Mouse (Mus musculus): ENCODE data around the gene Tbl1x. TPM values are rescaled to one million over a fixed set of nuclear protein-coding genes. Genes with fewer than 3 reads are reported as not detected.

Gene Tbl1x
- polyA plus RNA-seq, 1 experiment, result 33.9 TPM

DNA sequence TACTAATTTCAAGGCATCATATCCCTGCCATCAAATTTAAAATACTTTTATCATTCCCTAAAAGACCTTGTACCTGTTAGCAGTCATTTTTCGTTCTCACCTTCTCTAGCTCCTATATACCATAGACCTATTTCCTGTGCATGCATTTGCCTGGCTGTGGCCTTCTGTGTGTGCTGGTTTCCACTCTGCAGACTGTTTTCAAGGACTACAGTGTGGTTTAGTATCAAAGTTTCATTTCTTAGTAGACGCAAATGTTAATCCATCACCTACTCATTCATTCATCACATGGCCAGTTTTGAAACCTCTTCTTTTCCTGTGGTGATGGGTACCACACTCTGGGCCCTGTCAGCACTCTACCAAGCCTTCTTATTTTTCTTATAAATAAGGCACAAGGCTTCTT lies 75.2 kb downstream of the Tbl1x start:
- no peaks in the 10 kb centered on the region for H3K27me3 ChIP-seq (ENCODE audit: control insufficient read depth, insufficient read depth, insufficient read length)
- TF ChIP-seq MYOD1 (IDR thresholded peaks at IDR 0.05; ENCODE audit: control insufficient read depth, insufficient read length, low read depth), result no peak
- no peak for TF ChIP-seq MYOG (IDR thresholded peaks at IDR 0.05; ENCODE audit: control insufficient read depth, extremely low read depth, insufficient read length)
- no peak for TF ChIP-seq CEBPB (IDR thresholded peaks at IDR 0.05; ENCODE audit: low read depth)
- TF ChIP-seq CTCF (IDR thresholded peaks at IDR 0.05; ENCODE audit: control insufficient read depth, insufficient read depth, insufficient read length), result no peak
- TF ChIP-seq MAX (IDR thresholded peaks at IDR 0.05), result no peak
- no peak for TF ChIP-seq USF1 (IDR thresholded peaks at IDR 0.05; ENCODE audit: low read depth)
- no peak for TF ChIP-seq FOSL1 (IDR thresholded peaks at IDR 0.05; ENCODE audit: insufficient read depth, low read length, poor library complexity, severe bottlenecking)
- H3ac ChIP-seq (ENCODE audit: control insufficient read depth, insufficient read length, low read depth), result no peak overlapping the region

DNA sequence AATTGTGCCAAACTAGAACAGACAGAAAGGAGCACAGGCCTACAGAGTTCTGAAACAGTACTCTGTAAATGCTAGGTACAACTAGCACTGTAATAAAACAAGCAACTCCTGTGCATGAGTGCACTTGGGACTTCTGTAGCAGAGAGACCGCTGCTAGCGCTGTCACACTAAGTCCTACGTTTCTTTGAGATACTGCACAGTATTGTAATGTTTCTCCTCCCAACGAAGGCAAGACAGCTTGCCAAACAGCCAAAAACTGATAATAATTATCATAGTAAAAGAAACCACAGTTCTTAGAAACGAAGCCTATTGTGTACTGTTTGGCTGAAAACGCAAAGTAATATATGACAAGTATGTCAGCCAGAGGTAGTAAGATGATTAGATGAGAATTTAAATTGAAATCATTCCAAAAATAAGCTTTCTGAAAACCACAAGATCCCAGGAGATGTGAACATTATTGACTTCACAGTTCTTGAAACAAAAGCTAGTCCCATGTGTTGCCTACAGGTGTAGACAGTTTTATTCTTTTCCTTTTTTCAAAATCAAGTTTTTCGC lies 83.9 kb downstream of the Tbl1x start:
- Histone ChIP-seq H3K36me3 (ENCODE audit: control insufficient read depth, insufficient read depth) (no peaks in the 10 kb centered on the region), H3K27me3 (ENCODE audit: control insufficient read depth, insufficient read depth, insufficient read length) (no peaks in the 10 kb centered on the region), H3K79me2 (ENCODE audit: control insufficient read depth, insufficient read depth) (peaks cover 99% of the 10 kb centered on the region), H3K4me3 (ENCODE audit: insufficient read depth, poor library complexity, severe bottlenecking) (no peak overlapping the region), H3K79me3 (ENCODE audit: low read depth) (peaks cover 73% of the 10 kb centered on the region), H3ac (ENCODE audit: control insufficient read depth, insufficient read length, low read depth) (no peak overlapping the region)
- no peak for TF ChIP-seq CTCF (IDR thresholded peaks at IDR 0.05; ENCODE audit: control insufficient read depth, insufficient read depth, insufficient read length)
- TF ChIP-seq MYOG (IDR thresholded peaks at IDR 0.05; ENCODE audit: control insufficient read depth, extremely low read depth, insufficient read length), result no peak
- no peak for TF ChIP-seq MAX (IDR thresholded peaks at IDR 0.05)
- no peak for TF ChIP-seq FOSL1 (IDR thresholded peaks at IDR 0.05; ENCODE audit: insufficient read depth, low read length, poor library complexity, severe bottlenecking)
- no peak for TF ChIP-seq CEBPB (IDR thresholded peaks at IDR 0.05; ENCODE audit: low read depth)
- no peak for TF ChIP-seq USF1 (IDR thresholded peaks at IDR 0.05; ENCODE audit: low read depth)
- TF ChIP-seq MYOD1 (IDR thresholded peaks at IDR 0.05; ENCODE audit: control insufficient read depth, insufficient read length, low read depth), result no peak

More for the DNA sequence above, 75.2 kb downstream of the Tbl1x start:
- no peak overlapping the region for H3K4me3 ChIP-seq (ENCODE audit: insufficient read depth, poor library complexity, severe bottlenecking)
- peaks cover 78% of the 10 kb centered on the region for H3K79me3 ChIP-seq (ENCODE audit: low read depth)
- H3K36me3 ChIP-seq (ENCODE audit: control insufficient read depth, insufficient read depth), result peaks cover 8% of the 10 kb centered on the region
- H3K79me2 ChIP-seq (ENCODE audit: control insufficient read depth, insufficient read depth), result peaks cover 100% of the 10 kb centered on the region

- H3K4me3 ChIP-seq (ENCODE audit: insufficient read depth, poor library complexity, severe bottlenecking), result no peak overlapping the region
- no peaks in the 10 kb centered on the region for H3K27me3 ChIP-seq (ENCODE audit: control insufficient read depth, insufficient read depth, insufficient read length)
- H3K36me3 ChIP-seq (ENCODE audit: control insufficient read depth, insufficient read depth), result no peaks in the 10 kb centered on the region
- no peak overlapping the region for H3ac ChIP-seq (ENCODE audit: control insufficient read depth, insufficient read length, low read depth)
- peaks cover 99% of the 10 kb centered on the region for H3K79me2 ChIP-seq (ENCODE audit: control insufficient read depth, insufficient read depth)
- no peak for TF ChIP-seq MYOD1 (IDR thresholded peaks at IDR 0.05; ENCODE audit: control insufficient read depth, insufficient read length, low read depth)
- TF ChIP-seq USF1 (IDR thresholded peaks at IDR 0.05; ENCODE audit: low read depth), result no peak
- no peak for TF ChIP-seq CEBPB (IDR thresholded peaks at IDR 0.05; ENCODE audit: low read depth)
- TF ChIP-seq FOSL1 (IDR thresholded peaks at IDR 0.05; ENCODE audit: insufficient read depth, low read length, poor library complexity, severe bottlenecking), result no peak
- no peak for TF ChIP-seq MAX (IDR thresholded peaks at IDR 0.05)
- no peak for TF ChIP-seq MYOG (IDR thresholded peaks at IDR 0.05; ENCODE audit: control insufficient read depth, extremely low read depth, insufficient read length)
- TF ChIP-seq CTCF (IDR thresholded peaks at IDR 0.05; ENCODE audit: control insufficient read depth, insufficient read depth, insufficient read length), result no peak
- H3K79me3 ChIP-seq (ENCODE audit: low read depth), result peaks cover 71% of the 10 kb centered on the region
Observed at GRCm38 (mm10) chrX:77597674-77598073, 86.9 kb downstream of the Tbl1x start.

DNA sequence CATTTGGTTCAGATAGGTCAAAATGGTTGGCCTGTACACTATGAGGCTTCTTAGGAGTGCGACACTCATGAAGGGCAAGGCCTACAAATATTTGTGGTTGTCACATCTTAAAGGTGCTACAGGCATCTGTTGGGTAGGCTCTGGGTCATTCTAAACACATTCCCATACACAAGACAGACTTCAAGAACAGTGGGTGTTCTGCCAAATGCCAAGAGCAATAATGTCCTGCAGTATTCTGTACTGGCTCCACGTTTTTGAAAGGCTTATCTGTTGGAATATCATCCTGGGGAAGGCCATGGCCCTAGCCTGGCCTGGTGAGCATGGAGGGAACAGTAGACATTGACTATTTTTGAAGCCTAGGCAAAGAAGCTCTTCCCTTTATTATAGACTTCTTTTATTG lies 87.9 kb downstream of the Tbl1x start:
- Histone ChIP-seq H3K4me3 (ENCODE audit: insufficient read depth, poor library complexity, severe bottlenecking) (no peak overlapping the region), H3ac (ENCODE audit: control insufficient read depth, insufficient read length, low read depth) (no peak overlapping the region), H3K79me2 (ENCODE audit: control insufficient read depth, insufficient read depth) (peaks cover 99% of the 10 kb centered on the region), H3K36me3 (ENCODE audit: control insufficient read depth, insufficient read depth) (no peaks in the 10 kb centered on the region), H3K79me3 (ENCODE audit: low read depth) (peaks cover 68% of the 10 kb centered on the region), H3K27me3 (ENCODE audit: control insufficient read depth, insufficient read depth, insufficient read length) (no peaks in the 10 kb centered on the region)
- TF ChIP-seq USF1 (IDR thresholded peaks at IDR 0.05; ENCODE audit: low read depth), result no peak

DNA sequence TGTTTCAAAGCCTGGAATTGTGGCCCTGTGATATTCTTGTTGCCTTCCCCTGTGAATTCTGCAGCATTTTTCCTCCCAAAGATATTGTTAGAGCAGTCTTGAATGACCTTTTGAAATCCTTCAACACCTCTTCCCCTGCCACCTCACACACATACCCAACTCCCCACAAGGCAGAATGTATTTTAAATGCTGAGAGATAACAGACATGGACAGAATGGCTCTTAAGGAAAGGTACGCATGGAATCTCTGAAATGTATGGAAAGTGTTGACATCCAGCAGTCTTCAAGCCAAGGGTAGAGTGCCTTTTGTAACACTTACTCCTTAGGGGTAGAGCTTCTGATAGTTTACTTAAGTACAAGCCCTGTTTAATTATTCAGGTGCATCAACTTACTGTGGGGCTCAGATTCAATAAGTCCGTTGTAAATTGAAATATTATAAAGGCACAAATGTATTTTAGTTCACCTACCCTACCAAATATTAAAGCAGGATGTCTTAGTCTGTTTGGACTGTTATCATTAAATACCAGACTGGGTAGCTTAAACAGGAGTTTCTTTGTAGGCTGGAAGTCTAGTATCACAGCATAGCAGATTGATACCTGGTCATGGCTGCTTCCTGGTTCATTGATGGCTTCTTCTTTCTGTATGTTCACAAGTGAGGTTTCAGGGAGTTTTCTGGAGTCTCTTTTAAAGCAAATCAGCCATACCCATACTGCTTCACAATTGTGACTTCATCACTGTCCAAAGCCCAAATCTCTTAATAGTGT lies 92.9 kb downstream of the Tbl1x start:
- no peak overlapping the region for H3K4me3 ChIP-seq (ENCODE audit: insufficient read depth, poor library complexity, severe bottlenecking)
- TF ChIP-seq CTCF (IDR thresholded peaks at IDR 0.05; ENCODE audit: control insufficient read depth, insufficient read depth, insufficient read length) (no peak), MYOG (IDR thresholded peaks at IDR 0.05; ENCODE audit: control insufficient read depth, extremely low read depth, insufficient read length) (no peak), MYOD1 (IDR thresholded peaks at IDR 0.05; ENCODE audit: control insufficient read depth, insufficient read length, low read depth) (no peak), CEBPB (IDR thresholded peaks at IDR 0.05; ENCODE audit: low read depth) (no peak), FOSL1 (IDR thresholded peaks at IDR 0.05; ENCODE audit: insufficient read depth, low read length, poor library complexity, severe bottlenecking) (no peak), MAX (IDR thresholded peaks at IDR 0.05) (no peak), USF1 (IDR thresholded peaks at IDR 0.05; ENCODE audit: low read depth) (no peak)
- no peaks in the 10 kb centered on the region for H3K36me3 ChIP-seq (ENCODE audit: control insufficient read depth, insufficient read depth)
- H3K79me3 ChIP-seq (ENCODE audit: low read depth), result peaks cover 67% of the 10 kb centered on the region
- no peak overlapping the region for H3ac ChIP-seq (ENCODE audit: control insufficient read depth, insufficient read length, low read depth)
- no peaks in the 10 kb centered on the region for H3K27me3 ChIP-seq (ENCODE audit: control insufficient read depth, insufficient read depth, insufficient read length)
- H3K79me2 ChIP-seq (ENCODE audit: control insufficient read depth, insufficient read depth), result peaks cover 99% of the 10 kb centered on the region

Data from C2C12 (cell line).